In genomic region chr15:77982195-77982939, GRCm38 (mm10) we compare ENCODE assay signal across 9 mouse cellular contexts. TPM values are rescaled to one million over a fixed set of nuclear protein-coding genes. Genes with fewer than 3 reads are reported as not detected.
DNase-seq lines count a peak whose midpoint lies in the region; ATAC-seq lines count a peak whose summit lies in the region.
"Had no signal": no experiment of that assay in that cellular context is flagged by ENCODE, and none has a peak within 500 bp of the region (broad histone marks: within the 10 kb centered on the region; RNA-seq: fewer than 3 reads in every experiment).

No protein-coding gene starts in this region.

- WGBS in liver, embryonic 12.5 days (ENCODE audit: insufficient replicate concordance) = 26% methylated on average over 18 of the region's 18 CpGs

- no peak overlapping the region for H3K9ac ChIP-seq in liver, embryonic 12.5 days

- H3K4me3 ChIP-seq in liver, embryonic 12.5 days = no peak overlapping the region
- H3K4me3 ChIP-seq: myocyte had no signal

- intact Hi-C loops in left cerebral cortex, postnatal 14 days (cut with DNase I) = loop anchor here (1.0 to 10.0 kb wide), 4 partner anchors 135 to 442 kb away; partner anchors contain the start of genes Kctd17 and Ncf4

- no peaks in the 10 kb centered on the region for H3K36me3 ChIP-seq in liver, embryonic 12.5 days

- ATAC-seq in liver, embryonic 12.5 days = no peak
- peak; percentile 78; the same call in 1 of the 2 replicates for ATAC-seq in common myeloid progenitor, adult 5-6 weeks (replicated peaks; ENCODE audit: low read depth, poor library complexity, severe bottlenecking)
- ATAC-seq in granulocyte monocyte progenitor cell, adult 5-6 weeks (replicated peaks; ENCODE audit: poor library complexity, severe bottlenecking) = peak; percentile 68

- H3K4me1 ChIP-seq in liver, embryonic 12.5 days = peaks cover 12% of the 10 kb centered on the region

- no peaks in the 10 kb centered on the region for H3K9me3 ChIP-seq in liver, embryonic 12.5 days (replicated peaks)

- DNase-seq in liver = peak; percentile 72
- DNase-seq in adrenal gland, adult 18-20 months (ENCODE audit: low spot score in 2 of 2) = peak; percentile 78 to 86
- DNase-seq in left cerebral cortex, postnatal 14 days (ENCODE audit: low spot score in 2 of 2) = peak; percentile 81 to 86
- DNase-seq in neural tube, embryonic 10.5 days (ENCODE audit: extremely low spot score, low spot score) = peak; percentile 73
- DNase-seq in thymus, postnatal 0 days (ENCODE audit: low spot score) = peak; percentile 49

- no peak overlapping the region for H3K4me2 ChIP-seq in liver, embryonic 12.5 days

- H3K27me3 ChIP-seq in liver, embryonic 12.5 days (replicated peaks) = peaks cover 44% of the 10 kb centered on the region

- no peak overlapping the region for H3K27ac ChIP-seq in liver, embryonic 12.5 days

RNA-seq across cellular contexts. Expression of gene Eif3d, which starts 11.8 kb away (rescaled TPM):
- 257 and 271 TPM in 2 replicates for polyA plus RNA-seq in liver, embryonic 12.5 days (2016; fragmentation: Nextera tagmentation; extraction: Ambion mirVana)
- 100 to 1,000 TPM; 149 to 156 TPM for total RNA-seq in adrenal gland, adult 18-20 months (2021)
- 259 and 294 TPM in 2 replicates for total RNA-seq in common myeloid progenitor, adult 5-6 weeks (2017)
- 190 and 212 TPM in 2 replicates for total RNA-seq in granulocyte monocyte progenitor cell, adult 5-6 weeks (2014; fragmentation: Nextera tagmentation)
- 219 and 227 TPM in 2 replicates for total RNA-seq in granulocyte monocyte progenitor cell, adult 5-6 weeks (2017)
- total RNA-seq in left cerebral cortex, postnatal 14 days (2021) = 100 to 1,000 TPM; 101 to 117 TPM
- polyA plus RNA-seq in thymus, postnatal 0 days (2015; fragmentation: Nextera tagmentation; extraction: Ambion mirVana) = 157 and 184 TPM in 2 replicates

RNA-seq across cellular contexts. Expression of gene Foxred2, which starts 25.8 kb away (rescaled TPM):
- 1.3 and 1.7 TPM in 2 replicates for polyA plus RNA-seq in liver, embryonic 12.5 days (2016; fragmentation: Nextera tagmentation; extraction: Ambion mirVana)
- 1 to 10 TPM; 2.8 to 3.5 TPM for total RNA-seq in adrenal gland, adult 18-20 months (2021)
- 21.6 TPM in 2 replicates for total RNA-seq in common myeloid progenitor, adult 5-6 weeks (2017)
- total RNA-seq in granulocyte monocyte progenitor cell, adult 5-6 weeks (2014; fragmentation: Nextera tagmentation) = 10.1 and 18.2 TPM in 2 replicates
- 16.0 and 18.5 TPM in 2 replicates for total RNA-seq in granulocyte monocyte progenitor cell, adult 5-6 weeks (2017)
- total RNA-seq in left cerebral cortex, postnatal 14 days (2021) = 10 to 100 TPM; 13.2 to 13.7 TPM
- 3.5 TPM in 2 replicates for polyA plus RNA-seq in thymus, postnatal 0 days (2015; fragmentation: Nextera tagmentation; extraction: Ambion mirVana)

RNA-seq across cellular contexts. Expression of gene Txn2, which starts 53.6 kb away (rescaled TPM):
- polyA plus RNA-seq in liver, embryonic 12.5 days (2016; fragmentation: Nextera tagmentation; extraction: Ambion mirVana) = 239 and 249 TPM in 2 replicates
- 100 to 1,000 TPM; 544 to 611 TPM for total RNA-seq in adrenal gland, adult 18-20 months (2021)
- total RNA-seq in common myeloid progenitor, adult 5-6 weeks (2017) = 47.2 and 65.4 TPM in 2 replicates
- 214 and 226 TPM in 2 replicates for total RNA-seq in granulocyte monocyte progenitor cell, adult 5-6 weeks (2014; fragmentation: Nextera tagmentation)
- total RNA-seq in granulocyte monocyte progenitor cell, adult 5-6 weeks (2017) = 65.7 and 89.0 TPM in 2 replicates
- total RNA-seq in left cerebral cortex, postnatal 14 days (2021) = 100 to 1,000 TPM; 121 to 124 TPM
- polyA plus RNA-seq in thymus, postnatal 0 days (2015; fragmentation: Nextera tagmentation; extraction: Ambion mirVana) = 213 and 231 TPM in 2 replicates
